Mouse (Mus musculus): ENCODE data around the gene Ppp1r13b.

DNA sequence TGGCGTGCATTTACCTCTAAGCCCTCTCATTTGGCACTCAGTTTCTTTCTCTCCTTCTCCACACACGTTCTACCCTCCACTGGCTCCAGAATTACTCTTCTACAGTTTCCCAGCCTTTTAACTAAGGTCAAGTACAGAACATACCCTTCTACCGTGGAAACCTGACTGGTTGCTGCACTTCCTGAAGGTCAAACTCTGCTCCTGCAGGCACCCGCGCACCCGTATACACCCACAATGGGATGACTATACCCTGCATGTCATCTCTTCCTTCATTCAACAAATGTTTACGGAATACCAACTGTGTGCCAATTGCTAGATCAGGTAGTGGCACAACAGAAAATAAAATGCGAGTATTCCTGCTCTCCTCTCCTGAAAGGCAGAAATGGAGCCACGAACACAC lies 9.2 kb downstream of the Ppp1r13b start:
- TF ChIP-seq CTCF (IDR thresholded peaks at IDR 0.05; ENCODE audit: low read depth, low read length) (no peak), GATA2 (IDR thresholded peaks at IDR 0.05; ENCODE audit: borderline replicate concordance, low read depth, low read length) (no peak), TAL1 (conservative IDR thresholded peaks at IDR 0.05; ENCODE audit: low read depth, low read length) (no peak), POLR2AphosphoS5 (IDR thresholded peaks at IDR 0.05; ENCODE audit: insufficient replicate concordance, low read depth, low read length) (no peak), GATA1 (IDR thresholded peaks at IDR 0.05; ENCODE audit: borderline replicate concordance, low read length) (no peak)
